Mouse (Mus musculus) gastrocnemius, postnatal 25 days (tissue): Measurements from ENCODE around the gene 4930518I15Rik. TPM values are rescaled to one million over a fixed set of nuclear protein-coding genes. Genes with fewer than 3 reads are reported as not detected.

Experiments
- total RNA-seq, 2 experiments: library from RNA; stranded (reverse); gene quantifications; 1 replicate in 1 of 2; 2 replicates in 1 of 2; pipeline ENCODE4 v1.2.3; 2021

Gene 4930518I15Rik
- total RNA-seq, 2 experiments from 2014 or later = 0.33 to 0.99 TPM

Other genes starting within 250 kb of the 4930518I15Rik start
- gene Dlgap4, start 244.2 kb downstream of the 4930518I15Rik start, total RNA-seq = 10 to 100 TPM; 50.4 to 55.7 TPM
- 10 to 100 TPM; 63.4 to 81.7 TPM for gene Myl9, start 82.5 kb downstream of the 4930518I15Rik start, total RNA-seq
- under 1 TPM; 0.46 to 0.86 TPM for gene Tgif2, start 17.9 kb downstream of the 4930518I15Rik start, total RNA-seq
- 10 to 100 TPM; 86.8 to 87.6 TPM for gene Rab5if, start 5.2 kb upstream of the 4930518I15Rik start, total RNA-seq
- not detected for gene Sla2, start 29.2 kb upstream of the 4930518I15Rik start, total RNA-seq
- 10 to 100 TPM; 22.7 to 28.2 TPM for gene Ndrg3, start 134.1 kb upstream of the 4930518I15Rik start, total RNA-seq
- gene Dsn1, start 149.2 kb upstream of the 4930518I15Rik start, total RNA-seq = 1 to 10 TPM; 1.2 to 1.9 TPM
- gene Soga1, start 221.3 kb upstream of the 4930518I15Rik start, total RNA-seq = 1 to 10 TPM; 4.5 to 5.0 TPM
- gene Tldc2, start 229.1 kb upstream of the 4930518I15Rik start, total RNA-seq = not detected